Mouse (Mus musculus): ENCODE results near the gene Tsc2.

DNA sequence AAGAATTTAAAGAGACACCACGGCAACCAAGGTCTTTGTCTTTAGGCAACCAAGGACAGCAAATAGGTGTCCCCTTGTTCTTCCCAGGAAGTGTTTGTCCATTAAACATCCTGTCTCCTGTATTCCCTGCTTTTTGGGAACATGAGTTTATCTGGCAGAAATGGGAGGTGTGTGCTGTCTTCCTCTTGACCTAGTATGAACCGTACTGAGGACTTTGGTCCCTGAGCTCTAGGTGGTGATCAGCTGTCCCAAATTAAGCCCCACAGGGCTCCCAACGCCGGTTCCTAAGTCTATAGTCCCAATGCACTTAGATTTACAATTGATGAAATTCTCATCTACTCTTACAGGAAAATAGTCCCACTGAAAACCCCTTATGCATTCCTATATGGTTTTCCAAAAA, 18.3 kb upstream of the Tsc2 start:
- TF ChIP-seq POLR2A (IDR thresholded peaks at IDR 0.05; ENCODE audit: control insufficient read depth, extremely low read depth, insufficient read depth, low read length, poor library complexity) (no peak), CTCF (IDR thresholded peaks at IDR 0.05; ENCODE audit: borderline replicate concordance, control insufficient read depth, extremely low read depth, insufficient read depth, low read length, poor library complexity) (no peak)
